Mouse (Mus musculus): ENCODE measurements around the gene Cers2. TPM values are rescaled to one million over a fixed set of nuclear protein-coding genes. Genes with fewer than 3 reads are reported as not detected.

Gene Cers2
- polyA plus RNA-seq, 1 experiment from 2014 or later: 96.7 TPM

DNA sequence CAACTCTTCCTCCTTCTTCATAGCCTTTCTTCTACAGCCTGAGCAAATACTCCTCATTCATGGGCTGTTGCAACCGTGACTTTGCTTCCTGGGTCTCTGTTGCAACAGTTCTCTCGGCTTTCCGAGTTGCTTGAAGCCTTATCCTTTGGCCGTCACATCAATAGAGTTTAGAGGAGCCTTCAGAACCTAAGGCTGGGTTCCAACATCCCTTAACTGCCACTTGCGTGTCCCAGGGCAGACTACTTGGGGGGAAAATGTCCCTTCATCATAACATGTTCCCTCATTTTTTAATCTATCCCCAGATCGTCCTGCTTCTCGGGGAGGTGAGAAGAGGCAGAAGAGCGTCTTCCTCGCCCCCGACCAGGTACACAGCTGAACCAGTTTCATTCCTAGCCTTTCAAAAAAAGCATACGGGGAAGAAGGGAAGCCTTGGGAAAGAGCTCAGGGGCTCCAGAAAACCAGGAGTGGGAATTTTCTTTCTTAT lies 32.2 kb upstream of the Cers2 start:
- peak overlapping the region; percentile 76 for H3K4me3 ChIP-seq
- H3K9me3 ChIP-seq: no peaks in the 10 kb centered on the region
- no peaks in the 10 kb centered on the region for H3K27me3 ChIP-seq
- H3K4me1 ChIP-seq (replicated peaks): peaks cover 44% of the 10 kb centered on the region
- H3K4me2 ChIP-seq: peak overlapping the region; percentile 82
- H3K36me3 ChIP-seq: peaks cover 3% of the 10 kb centered on the region
- under 1% methylated on average over 11 of the region's 11 CpGs for whole genome bisulfite sequencing
- ATAC-seq (ENCODE audit: low read depth): peak; percentile 16; the same call in 1 of the 2 replicates
- H3K9ac ChIP-seq: peak overlapping the region; percentile 91
- peak overlapping the region; percentile 98 for H3K27ac ChIP-seq (replicated peaks)

DNA sequence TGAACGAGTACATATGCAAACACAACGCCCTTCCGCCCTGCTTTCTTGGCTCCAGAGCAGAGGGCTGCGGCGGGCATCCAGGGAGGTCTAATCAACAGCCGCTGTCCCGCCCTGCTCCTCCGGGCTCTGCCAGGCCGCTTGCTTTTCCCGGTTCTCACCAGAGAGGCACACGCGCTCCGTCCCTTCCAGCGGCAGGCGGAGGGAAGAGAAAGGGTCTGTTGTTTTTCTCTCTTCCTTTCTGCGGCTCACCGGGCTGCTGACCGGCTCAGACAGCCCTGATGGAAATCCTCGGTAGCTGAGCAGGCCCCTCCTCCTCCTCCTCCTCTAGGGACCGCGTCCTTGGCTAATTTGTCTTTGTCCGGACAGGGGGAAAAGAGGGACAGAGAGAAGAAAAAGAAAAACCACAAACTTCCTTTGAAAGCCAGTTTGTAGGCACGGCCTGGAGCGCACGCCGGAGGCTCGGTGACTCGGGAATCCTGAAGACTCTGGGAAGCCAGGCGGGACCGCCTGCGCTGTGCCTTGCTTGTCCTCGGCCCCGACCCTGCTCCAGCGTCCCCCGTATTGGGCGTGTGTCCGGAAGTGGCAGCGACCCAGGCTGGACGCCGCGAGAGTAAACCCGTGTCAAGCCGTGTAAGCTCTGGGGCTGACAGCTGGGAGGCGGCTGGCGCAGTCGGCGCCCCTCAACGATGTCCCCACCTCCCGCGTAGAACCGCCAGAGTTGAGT lies 31.6 kb upstream of the Cers2 start:
- Histone ChIP-seq H3K36me3 (peaks cover 9% of the 10 kb centered on the region), H3K27ac (replicated peaks) (peak overlapping the region; percentile 98), H3K4me3 (peak overlapping the region; percentile 76), H3K27me3 (no peaks in the 10 kb centered on the region), H3K9me3 (no peaks in the 10 kb centered on the region), H3K4me2 (peak overlapping the region; percentile 82), H3K9ac (peak overlapping the region; percentile 91), H3K4me1 (replicated peaks) (peaks cover 44% of the 10 kb centered on the region)
- under 1% methylated on average over 51 of the region's 51 CpGs for WGBS
- peak; percentile 69 for ATAC-seq (ENCODE audit: low read depth)

DNA sequence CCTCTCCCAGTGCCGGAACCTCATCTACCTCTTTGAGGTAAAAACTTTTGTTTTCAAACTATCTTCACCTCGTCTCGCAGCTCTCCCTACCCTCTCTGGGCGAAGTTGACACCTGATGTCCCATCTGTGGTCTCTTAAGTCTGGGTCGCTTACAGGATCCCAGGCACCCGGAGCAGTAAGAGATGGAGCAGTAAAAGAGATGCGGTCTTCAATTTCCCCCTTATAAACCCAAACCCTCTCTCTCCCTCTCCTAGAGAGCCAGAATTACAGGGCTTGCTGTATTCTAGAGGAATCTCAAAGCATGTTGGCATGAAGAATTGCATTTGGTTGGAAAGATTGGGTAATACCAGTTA lies 31.0 kb upstream of the Cers2 start:
- WGBS: 2% methylated on average over 7 of the region's 7 CpGs
- ATAC-seq (ENCODE audit: low read depth): no peak
- H3K9me3 ChIP-seq: no peaks in the 10 kb centered on the region

DNA sequence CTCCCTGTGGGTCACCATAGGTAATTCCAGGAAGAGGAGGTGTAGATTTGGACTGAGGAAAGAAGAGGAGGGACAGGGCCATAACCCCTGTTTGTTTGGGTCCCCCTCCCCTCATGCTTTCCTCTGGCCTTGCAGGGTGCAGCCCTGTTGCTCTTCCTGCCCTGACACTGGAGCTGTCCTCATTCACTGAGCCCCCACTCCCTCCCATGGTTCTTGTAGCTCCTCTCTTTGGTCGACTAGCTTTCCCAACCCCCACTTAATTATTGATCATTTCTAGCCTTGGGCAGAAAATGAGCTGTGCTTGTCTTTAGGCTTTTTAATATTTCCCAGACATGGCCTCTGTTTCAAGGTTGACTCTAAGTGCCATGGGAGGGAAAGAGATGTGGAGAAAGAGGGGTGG lies 30.5 kb upstream of the Cers2 start:
- H3K36me3 ChIP-seq: peaks cover 19% of the 10 kb centered on the region
- ATAC-seq (ENCODE audit: low read depth): no peak
- 9% methylated on average over 1 of the region's 1 CpGs for WGBS
- H3K4me3 ChIP-seq: peak overlapping the region; percentile 76
- H3K27ac ChIP-seq (replicated peaks): peak overlapping the region; percentile 98
- H3K27me3 ChIP-seq: no peaks in the 10 kb centered on the region
- H3K4me2 ChIP-seq: peak overlapping the region; percentile 82
- H3K9me3 ChIP-seq: no peaks in the 10 kb centered on the region
- peaks cover 44% of the 10 kb centered on the region for H3K4me1 ChIP-seq (replicated peaks)
- H3K9ac ChIP-seq: peak overlapping the region; percentile 91

More for the DNA sequence above, 31.0 kb upstream of the Cers2 start:
- Histone ChIP-seq H3K4me2 (peak overlapping the region; percentile 82), H3K36me3 (peaks cover 14% of the 10 kb centered on the region), H3K27ac (replicated peaks) (peak overlapping the region; percentile 98), H3K4me3 (peak overlapping the region; percentile 76), H3K4me1 (replicated peaks) (peaks cover 44% of the 10 kb centered on the region), H3K9ac (peak overlapping the region; percentile 91), H3K27me3 (no peaks in the 10 kb centered on the region)

DNA sequence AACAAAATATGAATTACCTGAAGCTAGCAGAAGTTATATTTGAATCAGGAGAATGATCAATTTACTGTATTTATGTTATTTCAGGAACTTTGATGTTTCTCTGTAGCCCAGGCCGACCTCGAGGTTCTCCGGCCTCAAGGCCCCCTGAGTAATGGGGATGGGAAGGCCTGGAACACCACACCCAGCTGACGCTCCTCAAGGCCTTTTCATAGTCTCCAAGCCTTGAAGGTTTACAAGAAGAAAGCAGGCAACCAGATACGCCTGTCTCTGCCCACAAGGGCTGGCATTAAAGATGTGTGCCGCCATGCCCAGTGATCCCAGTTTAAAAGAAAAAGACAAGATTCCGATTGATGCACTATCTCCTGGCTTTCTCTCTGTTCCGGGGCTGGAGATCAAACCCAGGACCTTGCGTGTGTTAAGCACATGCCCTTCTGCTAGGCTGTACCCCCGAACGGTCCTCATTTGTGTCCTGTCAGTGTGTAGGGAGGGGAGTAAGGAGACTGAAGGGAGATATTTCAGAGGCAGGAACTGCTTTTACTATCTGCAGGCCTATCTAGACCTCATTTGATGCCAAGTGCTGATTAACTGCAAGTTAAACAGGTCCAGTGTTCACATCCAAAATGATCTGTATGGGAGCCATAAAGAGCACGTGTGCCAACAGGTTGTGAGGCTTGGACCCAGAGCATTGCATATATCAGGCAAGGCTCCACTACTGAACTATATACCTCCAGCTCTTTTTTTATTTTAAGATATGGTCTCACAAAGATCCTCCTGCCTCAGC lies 29.9 kb upstream of the Cers2 start:
- Histone ChIP-seq H3K4me2 (peak overlapping the region; percentile 82), H3K27ac (replicated peaks) (no peak overlapping the region), H3K4me3 (peak overlapping the region; percentile 76), H3K36me3 (peaks cover 24% of the 10 kb centered on the region), H3K9ac (peak overlapping the region; percentile 91), H3K9me3 (no peaks in the 10 kb centered on the region), H3K27me3 (no peaks in the 10 kb centered on the region), H3K4me1 (replicated peaks) (peaks cover 41% of the 10 kb centered on the region)
- ATAC-seq (ENCODE audit: low read depth): no peak
- WGBS: 86% methylated on average over 12 of the region's 12 CpGs

DNA sequence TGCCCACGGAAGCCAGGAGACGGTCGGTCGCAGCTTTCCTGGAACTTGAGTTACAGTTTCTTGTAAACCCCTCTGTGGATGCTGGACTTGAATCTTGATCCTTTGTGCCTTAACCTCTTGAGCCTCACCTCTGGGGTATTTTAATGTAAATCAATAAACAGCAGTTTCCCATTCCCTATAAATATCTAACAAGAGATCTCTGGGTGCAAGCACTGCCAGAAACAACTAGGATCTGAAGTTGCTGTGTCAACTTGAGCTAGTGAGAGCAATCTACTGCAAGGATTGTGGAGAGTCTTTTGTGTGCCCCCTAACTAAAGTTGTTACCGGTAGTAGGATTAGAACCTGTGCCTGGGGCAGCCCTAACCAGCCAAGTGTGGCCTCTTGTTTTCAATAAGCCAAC lies 29.2 kb upstream of the Cers2 start:
- Histone ChIP-seq H3K27ac (replicated peaks) (no peak overlapping the region), H3K27me3 (no peaks in the 10 kb centered on the region), H3K9me3 (no peaks in the 10 kb centered on the region), H3K9ac (no peak overlapping the region), H3K36me3 (peaks cover 31% of the 10 kb centered on the region), H3K4me3 (no peak overlapping the region), H3K4me1 (replicated peaks) (peaks cover 38% of the 10 kb centered on the region), H3K4me2 (0 out of 2 replicates have a peak overlapping the region, but pooled peaks have one; percentile 82)
- no peak for ATAC-seq (ENCODE audit: low read depth)
- 93% methylated on average over 5 of the region's 5 CpGs for WGBS

DNA sequence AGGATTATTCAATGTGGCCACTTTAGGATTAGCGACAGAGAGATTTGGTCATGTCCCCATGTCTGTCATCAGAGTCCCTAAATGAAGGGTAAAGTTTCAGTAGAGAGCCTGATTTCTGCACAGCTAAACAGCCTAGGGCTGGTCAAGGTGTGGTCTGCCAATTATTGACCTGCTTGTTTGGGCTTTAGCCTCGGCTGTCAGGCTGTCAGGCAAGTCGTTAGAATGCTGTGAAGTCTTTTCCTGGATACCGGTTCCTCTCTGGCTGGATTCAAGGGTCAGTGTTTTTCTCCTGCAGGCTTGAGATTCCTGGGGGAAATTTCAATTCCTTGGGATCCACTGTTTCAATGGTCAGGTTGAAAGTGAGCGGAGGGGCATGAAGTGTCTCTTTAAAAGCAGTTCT lies 28.6 kb upstream of the Cers2 start:
- Histone ChIP-seq H3K4me1 (replicated peaks) (peaks cover 31% of the 10 kb centered on the region), H3K9me3 (no peaks in the 10 kb centered on the region), H3K9ac (no peak overlapping the region), H3K36me3 (peaks cover 37% of the 10 kb centered on the region), H3K27me3 (no peaks in the 10 kb centered on the region), H3K4me2 (no peak overlapping the region), H3K27ac (replicated peaks) (no peak overlapping the region), H3K4me3 (no peak overlapping the region)
- ATAC-seq (ENCODE audit: low read depth): no peak
- 71% methylated on average over 5 of the region's 5 CpGs for WGBS

DNA sequence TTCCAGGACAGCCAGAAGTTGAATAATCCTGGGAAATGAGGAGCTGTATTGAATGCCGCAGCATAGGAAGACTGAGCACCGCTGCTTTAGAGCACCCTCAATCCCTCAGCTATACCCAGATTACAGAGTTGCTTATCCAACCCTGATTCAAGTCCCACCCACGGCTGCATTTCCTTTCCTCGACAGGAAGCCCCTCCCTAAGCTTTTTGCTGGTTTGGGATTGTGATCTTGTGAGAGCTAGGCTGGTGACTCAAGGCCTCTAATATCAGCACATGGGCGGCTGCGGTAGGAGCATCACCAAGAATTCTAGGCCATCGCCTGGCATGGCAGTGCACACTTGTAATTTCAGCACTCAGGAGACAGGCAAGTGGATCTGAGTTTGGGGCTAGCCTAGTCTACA lies 28.1 kb upstream of the Cers2 start:
- Histone ChIP-seq H3K9me3 (no peaks in the 10 kb centered on the region), H3K27me3 (no peaks in the 10 kb centered on the region), H3K4me3 (no peak overlapping the region), H3K4me2 (no peak overlapping the region), H3K36me3 (peaks cover 42% of the 10 kb centered on the region), H3K27ac (replicated peaks) (no peak overlapping the region), H3K9ac (no peak overlapping the region), H3K4me1 (replicated peaks) (peaks cover 30% of the 10 kb centered on the region)
- 90% methylated on average over 7 of the region's 7 CpGs for WGBS
- no peak for ATAC-seq (ENCODE audit: low read depth)

DNA sequence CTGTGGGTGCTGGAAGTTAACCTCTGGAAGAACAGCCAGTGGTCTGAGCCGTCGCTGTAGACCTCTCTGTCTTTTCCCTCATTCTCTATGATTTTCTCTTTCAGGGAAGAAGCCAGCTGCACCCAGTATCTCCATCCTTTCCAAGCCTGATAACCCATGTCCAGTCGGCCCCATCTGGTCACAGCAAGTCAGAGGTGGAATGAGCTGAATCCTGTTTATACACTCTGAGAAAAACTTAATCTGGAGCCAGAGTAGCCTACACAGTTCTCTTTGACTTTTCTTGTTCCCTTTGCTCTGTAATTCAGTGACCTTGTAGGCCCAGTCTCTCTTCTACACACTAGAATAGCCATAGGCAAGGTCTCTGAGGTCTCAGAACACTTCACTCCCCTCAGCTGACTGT lies 27.1 kb upstream of the Cers2 start:
- 86% methylated on average over 3 of the region's 3 CpGs for WGBS
- H3K4me2 ChIP-seq: no peak overlapping the region

DNA sequence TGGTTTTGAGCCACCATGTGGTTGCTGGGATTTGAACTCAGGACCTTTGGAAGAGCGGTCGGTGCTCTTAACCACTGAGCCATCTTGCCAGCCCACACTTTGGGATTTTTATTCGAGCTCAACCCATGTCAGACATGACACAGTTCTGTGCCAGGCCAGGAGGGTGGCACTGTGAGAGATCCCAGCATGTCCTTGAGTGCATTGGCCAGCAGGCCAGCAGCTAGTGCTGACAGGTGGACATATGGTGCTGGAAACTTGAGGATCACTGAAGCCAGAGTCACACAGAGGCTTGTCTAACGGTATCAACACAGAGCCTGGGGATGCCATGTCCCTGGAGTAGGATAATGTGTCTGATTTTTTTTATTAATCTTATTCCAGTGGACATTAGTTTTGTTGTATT lies 25.2 kb upstream of the Cers2 start:
- H3K36me3 ChIP-seq: peaks cover 71% of the 10 kb centered on the region

More for the DNA sequence above, 27.1 kb upstream of the Cers2 start:
- no peak overlapping the region for H3K9ac ChIP-seq
- peaks cover 52% of the 10 kb centered on the region for H3K36me3 ChIP-seq
- H3K4me3 ChIP-seq: no peak overlapping the region
- no peaks in the 10 kb centered on the region for H3K9me3 ChIP-seq
- ATAC-seq (ENCODE audit: low read depth): no peak
- no peak overlapping the region for H3K27ac ChIP-seq (replicated peaks)
- H3K27me3 ChIP-seq: no peaks in the 10 kb centered on the region
- H3K4me1 ChIP-seq (replicated peaks): peaks cover 25% of the 10 kb centered on the region

DNA sequence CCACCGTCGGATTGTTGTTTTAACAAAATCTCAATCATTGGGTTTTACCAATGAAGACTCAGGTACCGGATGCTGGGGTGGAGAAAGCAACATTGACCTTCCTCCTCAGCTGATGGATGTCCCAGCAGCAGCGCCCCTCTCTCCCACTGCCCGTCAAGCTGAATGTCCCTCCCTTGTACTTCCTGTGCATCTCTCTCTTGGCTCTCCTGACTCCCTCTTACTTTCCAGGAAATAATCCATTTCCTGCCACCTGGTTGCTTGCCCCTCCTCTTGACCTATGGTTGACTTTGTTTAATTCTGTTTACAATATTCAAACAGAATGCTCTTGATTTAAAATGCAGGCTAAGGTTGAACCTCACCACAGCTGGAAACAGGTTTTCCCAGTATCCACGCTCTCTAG lies 24.4 kb upstream of the Cers2 start:
- Histone ChIP-seq H3K9me3 (no peaks in the 10 kb centered on the region), H3K27me3 (no peaks in the 10 kb centered on the region), H3K4me2 (no peak overlapping the region), H3K36me3 (peaks cover 79% of the 10 kb centered on the region), H3K4me1 (replicated peaks) (peaks cover 8% of the 10 kb centered on the region; the same call in 1 of the 2 replicates), H3K27ac (replicated peaks) (no peak overlapping the region), H3K9ac (no peak overlapping the region), H3K4me3 (no peak overlapping the region)
- ATAC-seq (ENCODE audit: low read depth): no peak
- 77% methylated on average over 6 of the region's 6 CpGs for WGBS

More for the DNA sequence above, 25.2 kb upstream of the Cers2 start:
- H3K9me3 ChIP-seq: no peaks in the 10 kb centered on the region
- H3K4me1 ChIP-seq (replicated peaks): peaks cover 16% of the 10 kb centered on the region
- H3K9ac ChIP-seq: no peak overlapping the region
- no peak overlapping the region for H3K4me2 ChIP-seq
- ATAC-seq (ENCODE audit: low read depth): no peak
- H3K27ac ChIP-seq (replicated peaks): no peak overlapping the region
- no peaks in the 10 kb centered on the region for H3K27me3 ChIP-seq
- 91% methylated on average over 4 of the region's 4 CpGs for WGBS
- no peak overlapping the region for H3K4me3 ChIP-seq

DNA sequence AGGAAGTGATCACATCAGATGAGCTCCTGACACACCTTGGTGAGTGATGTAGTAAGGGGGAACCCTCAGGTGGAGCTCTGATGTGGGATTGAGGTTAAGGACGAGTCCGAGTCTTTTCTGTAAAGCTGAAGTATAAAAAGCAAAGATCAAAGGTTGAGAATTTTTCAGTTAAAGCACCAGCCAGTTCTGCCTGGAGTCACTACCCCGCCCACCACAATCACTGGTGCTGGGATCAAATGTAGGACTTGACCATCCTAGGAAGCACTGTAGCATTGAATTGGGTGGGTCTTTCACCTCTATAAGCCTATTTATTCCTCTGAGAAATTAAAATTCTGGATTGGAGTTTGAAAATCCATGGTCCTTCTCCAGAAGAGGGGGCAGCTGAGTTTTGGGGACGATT lies 23.6 kb upstream of the Cers2 start:
- no peak overlapping the region for H3K4me3 ChIP-seq
- H3K4me2 ChIP-seq: no peak overlapping the region
- WGBS: 95% methylated on average over 4 of the region's 4 CpGs
- H3K27me3 ChIP-seq: no peaks in the 10 kb centered on the region
- 0 out of 2 replicates have a peak, but pooled peaks cover 1% of the 10 kb centered on the region for H3K4me1 ChIP-seq (replicated peaks)
- H3K36me3 ChIP-seq: peaks cover 87% of the 10 kb centered on the region
- H3K9me3 ChIP-seq: no peaks in the 10 kb centered on the region
- no peak overlapping the region for H3K9ac ChIP-seq
- H3K27ac ChIP-seq (replicated peaks): no peak overlapping the region
- ATAC-seq (ENCODE audit: low read depth): no peak
